Mouse (Mus musculus): ENCODE results near the gene Prpf6. TPM values are rescaled to one million over a fixed set of nuclear protein-coding genes. Genes with fewer than 3 reads are reported as not detected.

Gene Prpf6
- polyA plus RNA-seq, 1 experiment = 12.6 TPM

GRCm38 (mm10) chr2:181653065-181653464 is 61.4 kb downstream of the Prpf6 start:
- Histone ChIP-seq H3K27me3 (replicated peaks) (no peaks in the 10 kb centered on the region), H3K9me3 (no peaks in the 10 kb centered on the region), H3K4me1 (peaks cover 19% of the 10 kb centered on the region), H3K4me3 (replicated peaks) (no peak overlapping the region), H3K36me3 (replicated peaks; ENCODE audit: low read length) (peaks cover 98% of the 10 kb centered on the region)
- TF ChIP-seq FLI1 (IDR thresholded peaks at IDR 0.05; ENCODE audit: low read length) (no peak), GATA1 (IDR thresholded peaks at IDR 0.05; ENCODE audit: borderline replicate concordance, low read length) (no peak)

DNA sequence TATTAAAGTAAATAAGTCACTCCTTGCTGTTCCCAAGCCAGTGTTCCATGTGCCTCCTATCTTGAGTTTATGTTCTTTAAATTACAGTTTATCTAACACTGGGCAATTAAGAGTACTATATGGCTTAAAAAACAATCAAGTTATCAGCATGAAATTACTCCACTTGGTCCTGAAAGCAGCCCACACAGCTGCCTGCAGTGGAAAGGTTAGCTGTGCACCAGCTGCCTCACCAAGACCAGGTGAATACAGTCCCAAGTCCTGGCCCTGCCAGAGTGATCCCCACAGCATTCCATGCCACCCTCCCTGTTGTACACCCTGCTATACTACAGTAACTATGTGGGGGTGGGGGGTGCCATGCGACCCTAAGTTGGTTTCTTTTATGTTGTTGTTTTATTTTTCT is 61.9 kb downstream of the Prpf6 start:
- peaks cover 98% of the 10 kb centered on the region for H3K36me3 ChIP-seq (replicated peaks; ENCODE audit: low read length)
- no peak overlapping the region for H3K4me3 ChIP-seq (replicated peaks)
- TF ChIP-seq FLI1 (IDR thresholded peaks at IDR 0.05; ENCODE audit: low read length) = no peak
- TF ChIP-seq GATA1 (IDR thresholded peaks at IDR 0.05; ENCODE audit: borderline replicate concordance, low read length) = no peak
- no peaks in the 10 kb centered on the region for H3K27me3 ChIP-seq (replicated peaks)
- H3K4me1 ChIP-seq = peaks cover 24% of the 10 kb centered on the region
- no peaks in the 10 kb centered on the region for H3K9me3 ChIP-seq

- H3K27me3 ChIP-seq (replicated peaks) = no peaks in the 10 kb centered on the region
- H3K36me3 ChIP-seq (replicated peaks; ENCODE audit: low read length) = peaks cover 71% of the 10 kb centered on the region
- no peaks in the 10 kb centered on the region for H3K9me3 ChIP-seq
- TF ChIP-seq GATA1 (IDR thresholded peaks at IDR 0.05; ENCODE audit: borderline replicate concordance, low read length) (no peak), FLI1 (IDR thresholded peaks at IDR 0.05; ENCODE audit: low read length) (no peak)
- H3K4me1 ChIP-seq = peaks cover 56% of the 10 kb centered on the region
- H3K4me3 ChIP-seq (replicated peaks) = no peak within 1 kb of the TSS
Measured at GRCm38 (mm10) chr2:181656734-181657133, 65.1 kb downstream of the Prpf6 start, which contains the start of gene Gm29797. Gene Gm29797 (plus strand): TSS chr2:181657034.

- no peaks in the 10 kb centered on the region for H3K27me3 ChIP-seq (replicated peaks)
- H3K4me1 ChIP-seq = peaks cover 63% of the 10 kb centered on the region
- no peak for TF ChIP-seq GATA1 (IDR thresholded peaks at IDR 0.05; ENCODE audit: borderline replicate concordance, low read length)
- TF ChIP-seq FLI1 (IDR thresholded peaks at IDR 0.05; ENCODE audit: low read length) = no peak
- H3K36me3 ChIP-seq (replicated peaks; ENCODE audit: low read length) = peaks cover 64% of the 10 kb centered on the region
- no peaks in the 10 kb centered on the region for H3K9me3 ChIP-seq
- H3K4me3 ChIP-seq (replicated peaks) = no peak overlapping the region
Measured at GRCm38 (mm10) chr2:181657441-181657840, 65.8 kb downstream of the Prpf6 start.

DNA sequence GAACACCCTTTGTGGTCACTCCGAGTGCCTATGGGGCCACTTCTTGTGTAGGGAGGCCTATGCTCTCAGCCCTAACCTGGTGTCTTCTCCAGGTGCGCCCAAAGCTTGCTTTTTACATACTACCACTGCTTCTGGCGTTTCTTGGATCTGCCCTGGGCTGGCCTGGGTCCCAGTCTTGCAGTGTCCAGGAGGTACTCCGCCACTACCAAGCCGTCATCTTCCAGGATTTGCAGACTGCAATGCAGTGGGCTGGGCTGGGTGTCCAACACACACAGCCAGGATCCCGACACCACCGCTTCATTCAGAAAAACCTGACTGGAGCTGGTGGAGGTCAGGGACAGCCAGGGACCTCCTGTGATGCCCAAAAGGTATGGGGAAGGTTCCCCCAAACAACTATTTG is 66.9 kb downstream of the Prpf6 start:
- TF ChIP-seq GATA1 (IDR thresholded peaks at IDR 0.05; ENCODE audit: borderline replicate concordance, low read length) (no peak), FLI1 (IDR thresholded peaks at IDR 0.05; ENCODE audit: low read length) (no peak)
- Histone ChIP-seq H3K4me3 (replicated peaks) (no peak overlapping the region), H3K4me1 (peaks cover 74% of the 10 kb centered on the region), H3K27me3 (replicated peaks) (no peaks in the 10 kb centered on the region), H3K36me3 (replicated peaks; ENCODE audit: low read length) (peaks cover 53% of the 10 kb centered on the region), H3K9me3 (no peaks in the 10 kb centered on the region)

DNA sequence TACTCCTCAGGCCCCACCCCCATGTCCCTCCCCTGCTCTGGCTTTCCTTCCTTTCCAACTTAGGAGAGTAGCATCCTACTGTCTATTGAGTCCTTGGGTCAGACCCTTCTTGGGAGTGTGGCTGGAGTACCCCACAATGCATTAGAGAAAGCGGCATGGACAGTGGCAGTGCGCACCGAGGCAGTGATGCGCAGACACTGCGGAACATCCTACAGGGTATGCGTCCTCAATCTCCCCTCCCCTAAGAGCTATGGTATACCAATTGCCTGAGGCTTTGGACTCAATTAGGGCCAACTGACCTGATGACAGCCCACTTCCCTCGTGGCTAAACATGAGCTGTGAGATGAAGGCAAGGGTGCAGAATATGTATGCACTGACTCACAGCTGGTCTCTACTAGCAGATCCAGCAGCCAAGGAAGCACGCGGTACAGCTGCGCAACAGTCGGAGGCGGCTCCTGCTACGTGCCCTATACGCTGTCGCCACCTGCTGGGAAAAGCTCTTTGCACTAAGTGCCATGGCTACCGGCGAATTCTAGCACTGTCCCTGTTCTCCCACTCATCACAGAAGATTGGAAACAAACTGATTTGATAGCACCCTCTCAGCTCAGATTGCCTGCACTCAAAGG is 67.4 kb downstream of the Prpf6 start:
- no peaks in the 10 kb centered on the region for H3K9me3 ChIP-seq
- H3K36me3 ChIP-seq (replicated peaks; ENCODE audit: low read length) = peaks cover 48% of the 10 kb centered on the region
- H3K4me3 ChIP-seq (replicated peaks) = peak overlapping the region; percentile 85
- no peak for TF ChIP-seq GATA1 (IDR thresholded peaks at IDR 0.05; ENCODE audit: borderline replicate concordance, low read length)
- TF ChIP-seq FLI1 (IDR thresholded peaks at IDR 0.05; ENCODE audit: low read length) = no peak
- H3K4me1 ChIP-seq = peaks cover 78% of the 10 kb centered on the region
- H3K27me3 ChIP-seq (replicated peaks) = no peaks in the 10 kb centered on the region

- no peaks in the 10 kb centered on the region for H3K9me3 ChIP-seq
- TF ChIP-seq FLI1 (IDR thresholded peaks at IDR 0.05; ENCODE audit: low read length) = no peak
- no peak for TF ChIP-seq GATA1 (IDR thresholded peaks at IDR 0.05; ENCODE audit: borderline replicate concordance, low read length)
- H3K4me1 ChIP-seq = peaks cover 78% of the 10 kb centered on the region
- no peaks in the 10 kb centered on the region for H3K27me3 ChIP-seq (replicated peaks)
- H3K36me3 ChIP-seq (replicated peaks; ENCODE audit: low read length) = peaks cover 42% of the 10 kb centered on the region
- H3K4me3 ChIP-seq (replicated peaks) = peak overlapping the region; percentile 85
Measured at GRCm38 (mm10) chr2:181659609-181660055, 68.0 kb downstream of the Prpf6 start.

DNA sequence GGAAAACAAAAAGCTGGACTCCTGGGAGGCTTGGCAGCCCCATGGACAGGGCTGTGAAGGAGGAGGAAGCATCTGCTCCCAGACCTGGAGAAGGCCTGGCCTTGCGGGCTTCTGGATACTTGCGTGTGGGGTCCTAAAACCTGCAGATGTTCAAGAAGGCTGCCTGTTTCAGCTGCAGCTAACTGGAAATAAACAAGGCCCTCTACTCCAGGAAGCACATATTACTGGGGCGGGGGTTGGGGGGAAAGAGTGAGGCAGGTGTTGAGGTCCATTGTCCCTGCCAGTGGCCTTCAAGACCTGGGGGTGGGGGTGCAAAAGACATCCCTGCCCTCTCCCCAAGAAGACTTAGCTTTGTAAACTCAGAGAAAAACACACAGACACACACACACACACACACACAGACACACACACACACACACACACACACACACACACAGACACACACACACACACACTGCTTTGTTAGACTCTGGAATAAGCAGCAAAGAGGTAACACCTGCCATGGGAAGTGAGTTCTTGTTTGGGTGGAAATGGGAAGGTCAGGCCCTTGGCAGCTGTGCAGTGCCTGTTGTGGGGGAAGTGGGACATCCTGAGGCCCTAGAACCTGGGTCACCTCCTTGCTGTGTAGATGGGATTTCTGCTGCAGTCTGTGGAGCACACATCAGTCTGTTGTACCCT is 71.1 kb downstream of the Prpf6 start:
- Histone ChIP-seq H3K36me3 (replicated peaks; ENCODE audit: low read length) (peaks cover 10% of the 10 kb centered on the region), H3K27me3 (replicated peaks) (peaks cover under 1% of the 10 kb centered on the region), H3K4me3 (replicated peaks) (peak overlapping the region; percentile 34), H3K9me3 (peaks cover 6% of the 10 kb centered on the region), H3K4me1 (peaks cover 62% of the 10 kb centered on the region)
- TF ChIP-seq FLI1 (IDR thresholded peaks at IDR 0.05; ENCODE audit: low read length) (no peak), GATA1 (IDR thresholded peaks at IDR 0.05; ENCODE audit: borderline replicate concordance, low read length) (no peak)

DNA sequence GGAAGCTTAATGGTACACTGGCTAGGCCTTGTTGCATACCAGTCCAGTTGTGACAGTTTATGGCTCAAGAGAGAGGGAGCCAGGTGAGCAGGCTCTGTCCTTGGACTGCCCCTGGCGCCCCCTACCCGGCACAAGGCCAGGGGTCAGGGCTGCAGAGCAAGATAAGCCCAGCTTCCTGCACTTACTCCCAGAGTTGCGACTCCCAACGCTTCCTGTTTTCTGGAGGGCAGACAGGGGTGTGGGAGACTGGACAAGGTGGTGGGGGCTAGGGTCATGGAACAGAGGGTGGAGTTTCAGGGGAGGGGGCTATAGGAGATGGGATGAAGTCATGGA is 71.6 kb downstream of the Prpf6 start:
- TF ChIP-seq GATA1 (IDR thresholded peaks at IDR 0.05; ENCODE audit: borderline replicate concordance, low read length) (no peak), FLI1 (IDR thresholded peaks at IDR 0.05; ENCODE audit: low read length) (no peak)
- Histone ChIP-seq H3K27me3 (replicated peaks) (peaks cover 6% of the 10 kb centered on the region), H3K4me1 (peaks cover 57% of the 10 kb centered on the region), H3K9me3 (peaks cover 6% of the 10 kb centered on the region), H3K4me3 (replicated peaks) (peak overlapping the region; percentile 34), H3K36me3 (replicated peaks; ENCODE audit: low read length) (peaks cover 5% of the 10 kb centered on the region)

- Histone ChIP-seq H3K27me3 (replicated peaks) (peaks cover 72% of the 10 kb centered on the region), H3K4me3 (replicated peaks) (peak overlapping the region; percentile 53), H3K9me3 (peaks cover 14% of the 10 kb centered on the region), H3K4me1 (peaks cover 46% of the 10 kb centered on the region), H3K36me3 (replicated peaks; ENCODE audit: low read length) (no peaks in the 10 kb centered on the region)
- TF ChIP-seq GATA1 (IDR thresholded peaks at IDR 0.05; ENCODE audit: borderline replicate concordance, low read length) = no peak
- no peak for TF ChIP-seq FLI1 (IDR thresholded peaks at IDR 0.05; ENCODE audit: low read length)
Measured at GRCm38 (mm10) chr2:181670285-181670912, 78.7 kb downstream of the Prpf6 start.

Measured in megakaryocyte, embryonic 14.5 days (primary cell).